Mouse (Mus musculus) left cerebral cortex, adult 11 months (tissue): ENCODE data around the gene Rpusd2.
"Not testable (repeated sequence)": the region's sequence is repeated elsewhere in the genome, so short reads cannot be mapped to it uniquely, and the experiment has no call there.

Experiments
- DNase-seq: peaks from one replicate; pipeline ENCODE4 v3.0.0; 2022; ENCODE audit warnings: low spot score

Gene Rpusd2

DNA sequence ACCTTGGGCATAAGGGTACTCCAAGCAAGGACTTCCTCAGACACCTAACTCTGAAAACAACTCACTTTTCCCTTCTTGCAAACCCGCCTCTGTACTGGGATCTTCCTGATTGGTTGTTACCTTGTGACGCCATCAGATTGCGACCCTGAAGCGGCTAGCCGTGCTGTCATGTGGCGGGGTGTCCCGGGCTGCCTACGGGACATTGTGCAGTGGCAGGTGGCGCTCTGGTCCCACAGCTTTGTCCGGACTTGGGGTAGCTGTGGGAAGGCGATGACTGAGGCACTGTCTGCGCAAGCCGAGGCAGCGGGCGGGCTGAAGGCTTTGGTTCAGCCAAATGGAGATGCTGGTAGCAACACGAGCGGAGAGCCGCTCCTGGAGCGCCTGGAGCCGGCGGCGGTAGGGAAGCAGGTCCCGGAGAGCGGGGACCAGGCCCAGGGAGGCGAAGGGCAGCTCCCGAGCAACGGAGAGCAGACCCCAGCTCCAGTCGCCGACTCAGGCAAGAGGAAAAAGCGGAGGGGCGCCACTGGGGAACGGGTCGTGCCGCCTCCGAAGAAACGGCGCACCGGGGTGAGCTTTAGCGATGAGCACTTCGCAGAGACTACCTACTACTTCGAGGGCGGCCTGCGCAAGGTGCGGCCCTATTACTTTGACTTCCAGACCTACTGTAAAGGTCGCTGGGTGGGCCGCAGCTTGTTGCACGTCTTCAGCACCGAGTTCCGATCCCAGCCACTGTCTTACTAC lies at the start of gene Rpusd2:
Gene Rpusd2 (plus strand): TSS at position 135 of the 741 bp plus-strand sequence.
- DNase-seq = peak; percentile 87

DNA sequence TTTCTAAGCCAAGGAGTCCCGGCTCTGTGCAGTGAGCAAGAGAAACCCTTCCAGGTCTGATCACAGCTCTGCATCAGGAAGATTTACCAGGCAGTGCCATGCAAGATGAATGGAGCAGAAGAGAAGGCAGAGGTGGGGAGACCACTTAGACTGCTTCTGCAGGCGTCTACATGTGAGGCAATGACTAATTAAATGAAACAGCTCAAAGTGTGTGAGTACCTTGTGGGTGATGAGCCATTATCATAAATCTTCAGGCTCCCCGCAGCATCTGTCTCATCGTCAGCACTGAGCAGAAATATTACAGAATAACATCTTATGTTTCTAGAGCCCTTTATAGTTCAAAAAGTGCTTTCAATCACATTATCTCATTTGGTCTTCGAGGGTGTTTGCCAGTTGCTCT lies 39.1 kb upstream of the Rpusd2 start:
- DNase-seq = no peak

DNA sequence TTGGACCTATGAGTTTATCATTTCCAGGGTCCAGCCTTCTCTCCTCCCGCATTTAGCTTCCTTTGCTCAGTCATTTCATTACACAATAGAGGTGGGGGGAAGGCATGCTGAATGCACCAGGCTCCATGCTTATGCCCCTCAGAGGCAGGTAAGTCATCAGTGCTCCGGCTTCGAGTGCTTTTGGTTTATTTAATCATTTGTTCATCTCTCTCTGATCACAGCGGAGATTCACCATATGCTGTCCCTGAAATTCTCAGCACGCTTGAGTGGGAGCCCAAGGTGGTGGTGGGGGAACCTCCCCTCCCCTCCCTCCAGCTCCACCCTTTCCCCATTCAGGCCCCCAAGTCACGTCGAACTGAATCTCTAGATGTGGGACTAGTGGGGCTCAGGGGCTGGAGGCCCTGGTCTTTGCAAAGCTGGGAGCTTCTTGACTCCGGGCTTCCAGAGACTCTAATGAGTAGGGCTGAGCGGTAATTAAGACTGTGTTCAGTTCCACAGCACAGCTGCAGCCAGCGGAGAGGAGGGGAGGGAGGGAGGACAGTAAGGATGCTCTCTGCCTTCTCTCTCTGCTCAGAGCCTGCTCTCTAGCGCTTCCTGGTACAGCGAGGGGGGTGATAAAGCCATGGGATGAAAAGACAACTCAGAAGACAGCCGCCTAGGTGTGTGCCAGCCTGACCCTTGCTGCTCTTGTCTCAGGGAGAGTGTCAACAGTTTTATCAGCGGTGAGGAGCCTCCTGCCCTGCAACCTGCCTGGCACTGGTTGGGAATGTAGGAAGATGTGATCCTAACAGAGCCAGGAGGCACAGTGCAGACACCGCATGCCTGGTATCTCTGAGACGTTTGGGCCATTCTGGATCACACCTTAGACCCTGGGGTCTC lies 38.4 kb upstream of the Rpusd2 start:
- DNase-seq = no peak

DNA sequence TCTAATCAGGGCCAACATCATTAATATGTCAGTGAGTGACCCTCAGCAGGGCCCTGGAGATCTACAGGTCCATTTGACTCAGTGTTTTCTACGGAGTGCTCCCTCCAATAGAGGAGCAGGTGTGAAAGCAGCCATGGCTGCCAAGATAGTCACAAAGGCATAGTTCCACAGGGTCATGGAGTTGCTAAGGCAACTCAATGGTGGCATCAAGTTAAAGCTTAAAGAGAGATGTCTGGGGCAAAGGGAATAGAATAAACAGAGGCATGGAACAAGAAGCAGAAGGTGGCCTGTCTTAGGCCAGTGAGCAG lies 37.8 kb upstream of the Rpusd2 start:
- no peak for DNase-seq

DNA sequence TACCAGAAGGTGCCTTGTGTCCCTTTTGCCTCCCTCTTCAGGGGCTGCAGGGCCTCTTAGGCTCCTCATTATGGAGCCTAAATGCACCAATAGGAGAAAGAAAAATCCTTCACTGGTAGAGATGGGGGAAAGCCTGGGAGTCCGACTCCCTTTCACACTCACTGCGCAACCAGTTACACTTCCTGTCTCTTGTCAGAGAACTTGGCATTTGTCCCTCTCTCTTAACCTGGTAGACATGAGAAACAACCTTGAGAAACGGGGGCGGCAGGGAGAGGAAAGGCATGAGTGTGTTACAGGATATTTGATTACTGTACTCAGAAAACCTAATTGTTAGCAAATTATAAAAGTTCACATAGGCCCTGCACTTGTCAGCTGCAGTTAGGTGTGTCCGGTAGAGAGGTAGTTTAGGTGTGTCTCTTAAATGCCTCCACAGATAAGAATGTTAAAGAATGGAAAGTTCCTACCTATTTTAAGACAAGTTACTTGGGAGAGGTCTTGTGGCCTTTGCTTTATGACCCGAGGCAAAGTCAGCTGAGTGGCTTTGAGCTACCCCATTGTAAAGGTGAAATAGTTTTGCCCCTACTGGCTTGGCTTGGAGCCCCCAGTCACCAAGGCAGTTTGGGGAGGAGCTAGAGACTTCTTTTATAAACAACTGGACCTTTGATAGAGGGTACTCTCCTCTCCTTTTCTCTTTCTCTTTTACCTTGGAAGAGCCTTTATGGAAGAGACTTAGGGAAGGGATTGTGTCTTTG lies 36.3 kb upstream of the Rpusd2 start:
- no peak for DNase-seq

DNA sequence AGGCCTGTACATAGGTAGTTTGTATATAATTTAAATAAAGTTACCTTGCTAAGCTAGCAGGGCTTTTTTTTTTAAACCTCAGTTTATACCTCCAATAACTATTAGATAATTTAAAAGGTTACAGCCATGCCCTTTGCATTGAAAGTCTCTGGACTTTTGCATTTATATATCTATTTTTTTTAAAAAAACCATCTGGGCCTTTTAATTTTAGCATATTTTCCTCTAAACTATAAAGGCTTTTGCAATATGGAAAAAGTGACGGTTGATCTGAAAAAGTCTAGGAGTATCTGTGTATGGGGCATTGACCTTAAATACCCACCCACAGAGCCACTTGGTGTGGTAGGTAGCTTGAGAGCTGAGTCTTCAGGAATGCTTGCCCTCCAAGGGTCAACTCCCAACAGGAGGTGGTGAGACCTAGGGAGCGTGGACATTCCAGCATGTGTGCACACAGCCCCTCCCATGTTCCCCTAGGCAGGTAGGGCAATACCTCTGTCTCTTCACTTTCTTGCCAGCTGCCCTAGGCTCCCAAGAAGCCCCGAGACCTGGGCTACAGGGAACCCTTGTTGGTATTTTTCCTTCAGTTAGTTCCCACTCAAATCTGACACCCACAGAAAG lies 35.5 kb upstream of the Rpusd2 start:
- DNase-seq = no peak

DNA sequence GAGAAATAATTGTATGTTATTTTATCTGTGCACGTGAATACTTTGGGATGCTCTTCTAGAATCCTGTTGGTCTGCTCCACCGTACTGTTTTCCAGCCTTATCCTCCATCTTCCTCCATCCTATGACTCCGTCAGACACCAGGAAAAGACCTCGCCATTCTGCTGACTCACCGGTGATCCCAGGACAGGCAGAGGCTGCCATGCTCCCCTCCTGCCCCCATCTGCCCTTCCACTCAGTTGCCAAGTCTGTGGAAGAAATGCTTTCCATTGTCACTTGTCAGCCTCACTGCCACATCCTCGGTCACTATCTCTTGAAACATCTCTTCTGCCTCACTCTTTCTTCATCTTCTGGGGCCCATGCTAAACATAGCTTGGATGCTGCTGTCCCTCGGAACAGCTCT lies 27.7 kb upstream of the Rpusd2 start:
- no peak for DNase-seq

DNA sequence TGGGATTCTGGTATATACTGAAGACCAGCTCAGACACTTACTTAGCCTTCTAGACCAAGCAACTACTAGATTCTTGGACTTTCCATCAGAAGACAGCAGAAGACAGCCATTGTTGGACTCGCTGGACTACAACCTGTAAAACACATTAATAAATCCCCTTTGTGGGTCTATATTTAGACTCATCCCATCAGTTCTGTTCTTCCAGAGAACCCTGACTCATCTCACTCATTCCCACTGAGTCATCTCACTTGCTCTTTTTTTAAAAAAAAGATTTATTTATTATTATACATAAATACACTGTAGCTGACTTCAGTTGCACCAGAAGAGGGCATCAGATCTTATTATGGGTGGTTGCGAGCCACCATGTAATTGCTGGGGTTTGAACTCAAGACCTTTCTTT lies 25.2 kb upstream of the Rpusd2 start:
- no peak for DNase-seq

DNA sequence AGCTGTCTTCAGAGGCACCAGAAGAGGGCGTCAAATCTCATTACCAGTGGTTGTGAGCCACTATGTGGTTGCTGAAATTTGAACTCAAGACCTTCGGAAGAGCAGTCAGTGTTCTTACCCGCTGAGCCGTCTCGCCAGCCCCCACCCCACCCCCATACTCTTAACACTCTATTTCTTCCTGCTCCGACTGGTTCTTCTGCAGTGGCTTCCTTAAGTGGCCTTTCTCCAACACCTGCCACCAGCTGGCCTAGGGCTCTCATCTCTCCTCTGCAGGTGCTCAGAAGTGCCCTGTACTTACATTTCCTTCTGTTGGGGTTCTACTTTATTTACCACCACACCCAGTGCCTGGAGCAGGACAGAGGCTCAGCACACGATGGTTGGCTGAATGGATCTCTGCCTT lies 19.6 kb upstream of the Rpusd2 start:
- DNase-seq = no peak

DNA sequence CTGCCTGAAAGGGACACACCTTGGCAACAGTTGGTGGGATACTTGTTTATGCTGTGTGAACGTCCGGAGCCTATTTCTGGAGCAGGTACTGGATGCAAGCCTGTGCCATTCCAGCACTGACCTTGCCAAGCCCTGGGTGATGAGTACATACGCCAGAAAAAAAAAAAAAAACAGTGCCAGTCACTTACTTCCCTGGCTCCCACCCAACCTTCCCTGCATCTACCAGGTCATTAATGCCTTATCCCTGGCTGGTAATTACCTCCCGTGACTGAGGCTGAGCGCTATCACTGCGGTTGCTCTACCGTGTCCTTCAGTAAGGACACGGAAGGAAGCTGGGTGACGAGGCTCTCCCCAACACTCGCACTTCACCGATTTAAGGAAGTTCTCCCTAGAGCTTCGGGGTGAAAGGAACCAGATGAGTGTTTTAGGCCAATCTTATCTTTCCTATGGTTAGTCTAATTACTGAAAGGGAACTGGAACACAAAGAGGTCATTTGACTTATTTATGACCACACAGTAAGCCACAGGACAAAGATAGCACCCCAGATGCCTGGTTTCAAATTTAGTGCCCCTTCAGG lies 18.9 kb upstream of the Rpusd2 start:
- DNase-seq = no peak

DNA sequence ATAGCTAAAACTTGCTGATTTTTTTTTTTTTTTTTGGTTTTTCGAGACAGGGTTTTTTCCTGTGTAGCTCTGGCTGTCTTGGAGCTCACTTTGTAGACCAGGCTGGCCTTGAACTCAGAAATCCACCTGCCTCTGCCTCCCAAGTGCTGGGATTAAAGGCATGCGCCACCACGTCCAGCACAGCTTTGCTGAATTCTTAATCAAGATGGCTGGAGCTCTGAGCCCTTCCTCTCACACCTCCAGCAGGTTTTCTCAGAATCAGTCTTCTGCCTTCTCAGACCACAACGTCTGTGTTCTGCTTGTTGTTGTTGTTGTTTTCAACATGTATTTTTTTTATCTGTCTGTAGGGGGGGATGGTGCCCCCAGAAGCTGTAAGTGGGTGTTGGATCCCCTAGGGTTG lies 18.3 kb upstream of the Rpusd2 start:
- not testable (repeated sequence) for DNase-seq

DNA sequence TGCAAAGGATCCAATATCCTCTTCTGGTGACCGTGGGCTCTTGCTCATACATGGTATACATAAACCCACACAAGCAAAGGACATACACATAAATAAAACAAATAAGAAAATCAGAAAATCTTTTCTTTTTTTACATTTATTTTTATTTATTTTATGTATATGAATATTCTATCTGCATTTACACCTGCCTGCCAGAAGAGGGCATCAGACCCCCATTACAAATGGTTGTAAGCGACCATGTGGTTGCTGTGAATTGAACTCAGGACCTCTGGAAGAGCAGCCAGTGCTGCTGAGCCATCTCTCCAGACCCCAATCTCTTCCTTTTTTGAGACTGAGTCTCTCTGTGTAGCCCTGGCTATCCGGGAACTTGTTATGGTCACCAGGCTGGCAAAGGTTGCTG lies 16.9 kb upstream of the Rpusd2 start:
- no peak for DNase-seq

DNA sequence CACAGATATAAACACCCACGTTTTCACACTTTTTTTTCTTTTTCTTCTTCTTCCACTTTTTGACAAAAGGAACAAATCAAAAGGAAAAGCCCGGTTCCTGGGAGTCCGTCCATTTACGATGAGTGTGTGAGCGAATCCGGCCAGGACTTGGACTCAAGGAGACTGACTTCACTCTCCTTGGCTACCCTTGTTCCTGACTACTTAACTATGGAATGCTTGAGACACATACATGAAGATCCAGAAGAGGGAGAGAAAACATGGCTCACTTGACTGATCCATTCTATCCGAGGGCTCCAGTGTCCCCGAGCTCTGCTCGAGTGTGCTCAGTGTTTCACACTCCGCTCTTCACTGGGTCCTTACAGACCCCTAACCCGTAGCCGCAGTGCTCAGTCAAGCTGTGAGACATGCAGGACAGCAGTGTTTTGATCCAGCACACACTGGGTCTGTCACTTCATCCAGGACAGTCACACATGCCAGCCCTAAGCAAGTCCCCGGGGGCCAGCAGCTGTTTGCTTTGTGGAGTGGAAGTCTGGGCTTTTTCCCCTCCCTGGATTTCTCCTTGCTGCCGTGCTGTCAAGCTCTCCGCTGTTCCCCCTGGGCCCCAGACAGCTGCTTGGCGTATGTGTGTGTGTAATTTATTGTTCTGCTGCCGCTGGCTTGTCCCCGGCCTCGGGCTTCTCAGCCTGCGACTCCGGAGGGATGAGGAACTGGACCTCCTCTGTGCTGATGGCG lies 16.0 kb upstream of the Rpusd2 start:
- DNase-seq = no peak

DNA sequence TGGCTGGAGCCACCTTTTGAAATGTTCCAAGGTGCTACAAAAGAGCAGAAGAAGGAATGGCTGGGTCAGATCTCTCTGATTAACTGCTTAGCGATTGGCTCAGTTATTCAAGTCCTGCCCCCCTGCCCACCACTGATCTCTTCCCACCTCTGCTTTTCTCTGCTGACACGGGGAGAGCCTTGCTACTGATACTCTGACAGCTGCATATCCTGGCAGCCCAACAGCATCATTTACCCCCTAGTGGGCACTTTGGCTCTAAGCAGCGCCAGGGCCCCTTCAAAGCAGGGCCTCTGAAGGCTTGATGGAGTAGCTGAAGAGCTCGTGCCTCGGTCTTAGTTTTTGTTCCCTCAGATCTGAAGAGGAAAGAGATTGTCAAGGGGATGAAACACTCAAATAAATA lies 15.5 kb upstream of the Rpusd2 start:
- DNase-seq = no peak

DNA sequence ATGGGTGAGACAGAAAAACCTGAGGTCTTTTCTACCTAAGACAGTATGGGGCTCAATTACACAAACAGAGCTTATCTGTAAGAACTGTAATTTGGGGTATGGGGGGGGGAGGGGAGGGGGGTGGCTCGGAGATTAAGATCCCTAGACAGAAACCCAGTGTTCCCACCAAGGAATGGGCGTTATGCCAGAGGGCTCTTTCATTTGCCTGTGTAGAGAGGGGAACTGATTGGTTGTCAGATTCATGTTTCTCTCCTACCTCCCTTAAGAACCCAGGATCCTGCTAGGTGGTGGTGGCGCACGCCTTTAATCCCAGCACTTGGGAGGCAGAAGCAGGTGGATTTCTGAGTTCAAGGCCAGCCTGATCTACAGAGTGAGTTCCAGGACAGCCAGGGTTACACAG lies 15.1 kb upstream of the Rpusd2 start:
- DNase-seq = no peak

DNA sequence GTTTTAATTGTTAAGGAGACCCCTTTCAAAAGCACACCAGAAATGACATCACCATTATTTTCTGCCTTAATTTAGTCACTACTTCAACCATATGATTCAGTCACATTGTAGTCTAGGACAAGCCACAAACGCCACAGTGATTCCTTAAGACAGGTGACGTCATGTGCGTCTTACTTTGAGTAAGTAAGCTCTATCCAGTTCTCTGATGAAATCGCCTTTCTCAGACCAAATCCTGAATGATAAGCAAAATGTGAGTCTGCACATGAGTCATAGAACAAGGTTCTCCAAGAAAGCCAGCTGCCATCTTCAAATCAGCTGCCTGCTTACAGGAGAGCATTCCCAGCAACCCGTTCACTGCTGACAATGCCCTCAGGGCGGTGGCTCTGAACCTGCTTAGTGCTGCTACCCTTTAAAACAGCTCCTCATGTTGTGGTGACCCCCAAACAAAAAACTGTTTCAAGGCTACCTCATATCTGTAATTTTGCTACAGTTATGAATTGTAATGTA lies 11.4 kb upstream of the Rpusd2 start:
- no peak for DNase-seq

DNA sequence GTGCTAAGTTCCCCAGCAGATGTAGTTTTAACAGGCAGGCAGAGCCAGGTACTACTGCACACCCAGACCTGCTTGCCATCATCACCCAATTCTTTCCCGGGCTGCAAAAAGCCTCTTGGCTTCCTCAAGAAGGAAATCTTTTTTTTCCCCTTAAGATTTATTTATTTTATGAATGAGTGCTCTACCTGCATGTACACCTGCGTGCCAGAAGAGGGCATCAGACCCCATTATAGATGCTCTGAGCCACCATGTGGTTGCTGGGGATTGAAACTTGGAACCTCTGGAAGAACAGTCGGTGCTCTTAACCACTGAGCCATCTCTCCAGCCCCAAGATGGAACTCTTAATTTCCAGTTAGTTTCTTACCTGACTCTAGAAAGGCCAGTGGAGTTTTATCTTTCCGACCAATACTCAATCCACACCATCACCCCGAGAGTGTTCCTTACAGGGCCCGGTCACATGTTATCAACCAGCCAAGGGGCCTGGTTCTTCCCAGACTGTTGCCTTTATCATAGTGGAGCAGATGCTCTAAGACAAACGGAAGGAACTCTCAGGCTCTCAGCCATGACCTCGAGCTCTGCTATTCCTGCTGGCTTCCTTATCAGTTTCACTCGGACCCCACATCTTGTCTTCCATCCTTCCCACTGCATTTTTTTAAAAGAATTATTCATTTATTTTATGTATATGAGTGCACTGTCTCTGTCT lies 9.9 kb upstream of the Rpusd2 start:
- DNase-seq = no peak

DNA sequence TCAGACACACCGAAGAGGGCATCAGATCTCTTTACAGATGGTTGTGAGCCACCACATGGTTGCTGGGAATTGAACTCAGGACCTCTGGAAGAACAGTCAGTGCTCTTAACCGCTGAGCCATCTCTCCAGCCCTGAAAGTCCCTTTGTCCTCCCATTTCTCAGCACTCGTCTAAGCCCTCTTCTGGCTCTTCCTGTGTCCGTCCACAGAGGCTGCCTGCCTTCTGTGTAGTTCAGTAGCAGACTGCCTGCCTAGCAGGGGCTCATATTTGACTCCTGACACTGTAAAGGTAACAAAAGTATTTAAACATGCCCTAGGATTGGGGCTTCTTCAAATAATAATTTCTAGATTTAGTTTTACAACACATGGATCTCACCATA lies 9.4 kb upstream of the Rpusd2 start:
- no peak for DNase-seq

DNA sequence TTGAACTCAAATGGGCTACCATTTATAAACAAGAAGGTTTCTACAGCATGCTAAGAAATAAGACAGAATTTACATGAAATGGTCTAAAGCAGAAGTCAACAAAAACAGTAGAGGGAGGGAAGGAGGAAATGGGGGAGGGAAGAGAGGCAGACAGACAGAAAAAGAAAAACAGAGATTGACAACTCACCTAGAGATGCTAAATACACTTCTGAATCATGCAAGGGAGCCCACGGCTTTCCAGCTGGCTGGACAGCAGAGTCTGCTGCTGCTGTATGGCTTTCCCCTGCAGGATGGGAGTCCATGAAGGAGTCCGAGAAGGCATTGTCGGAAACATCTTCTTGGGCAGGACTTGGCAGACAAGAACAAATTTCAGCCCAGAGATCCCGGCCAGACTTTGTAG lies 7.6 kb upstream of the Rpusd2 start:
- no peak for DNase-seq

DNA sequence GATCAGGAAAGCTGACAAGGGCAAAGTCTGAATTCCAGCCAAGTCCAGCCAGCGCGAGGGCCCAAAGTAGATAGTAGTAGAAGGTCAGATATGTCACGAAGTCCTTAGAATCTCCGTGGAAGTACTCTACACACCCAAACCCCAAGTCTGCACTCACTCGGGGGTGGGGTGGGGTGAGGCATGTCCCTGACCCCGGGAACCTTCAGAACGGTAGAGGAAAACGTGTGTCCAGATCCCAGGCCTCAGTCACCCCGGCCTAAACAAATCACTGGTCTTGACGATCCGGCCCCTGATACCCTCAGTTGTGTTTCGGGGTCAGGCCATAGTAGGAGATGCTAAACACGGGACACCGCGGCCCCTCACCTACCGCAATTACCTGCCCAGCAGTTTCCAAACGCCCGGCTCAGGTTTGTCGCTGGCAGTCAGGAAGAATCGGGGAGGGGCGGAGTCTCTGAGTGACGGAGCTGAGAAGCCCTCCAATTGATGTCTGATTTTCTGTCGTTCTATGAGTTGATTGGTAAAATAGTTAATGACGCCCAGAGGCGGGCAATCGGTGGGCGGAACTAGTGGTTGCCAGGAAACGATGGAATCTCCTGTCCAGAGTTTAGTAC lies 5.5 kb upstream of the Rpusd2 start, which contains the start of gene Ccdc32:
Gene Ccdc32 (minus strand): TSS at position 453 of the 611 bp plus-strand sequence.
- peak; percentile 95 for DNase-seq
